Mouse (Mus musculus) stomach, postnatal 0 days (tissue): ENCODE results near the gene Naa60.

Source experiments
- CTCF ChIP-seq: IDR thresholded peaks from 2 replicates; pipeline ENCODE4 v1.5.1; 2016; ENCODE audit warnings: antibody characterized with exemption, low read depth, mild to moderate bottlenecking, moderate library complexity
- EP300 ChIP-seq: optimal IDR thresholded peaks from 2 replicates; pipeline ENCODE3; 2016; ENCODE audit warnings: antibody characterized with exemption

DNA sequence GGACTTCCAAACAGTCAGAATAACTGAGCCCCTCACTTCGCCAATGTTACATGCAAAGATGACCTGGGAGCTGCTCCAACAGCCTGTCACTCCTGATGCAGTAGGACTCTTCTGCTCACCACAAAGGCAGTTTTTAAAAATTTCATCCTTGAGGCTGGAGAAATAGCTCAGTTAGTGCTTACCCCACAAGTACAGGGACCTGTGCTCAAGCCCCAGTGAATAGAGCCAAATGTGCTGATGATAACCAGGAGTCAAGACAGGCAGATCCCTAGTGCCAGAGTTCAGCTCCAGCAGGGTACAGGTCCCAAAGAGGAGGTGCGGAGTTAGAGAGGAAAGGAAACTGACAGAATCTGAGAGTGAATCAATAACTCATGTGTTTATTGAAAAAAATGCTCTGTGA is 36.7 kb upstream of the Naa60 start:
- TF ChIP-seq CTCF (no peak), EP300 (no peak)
